In the genomic region with DNA sequence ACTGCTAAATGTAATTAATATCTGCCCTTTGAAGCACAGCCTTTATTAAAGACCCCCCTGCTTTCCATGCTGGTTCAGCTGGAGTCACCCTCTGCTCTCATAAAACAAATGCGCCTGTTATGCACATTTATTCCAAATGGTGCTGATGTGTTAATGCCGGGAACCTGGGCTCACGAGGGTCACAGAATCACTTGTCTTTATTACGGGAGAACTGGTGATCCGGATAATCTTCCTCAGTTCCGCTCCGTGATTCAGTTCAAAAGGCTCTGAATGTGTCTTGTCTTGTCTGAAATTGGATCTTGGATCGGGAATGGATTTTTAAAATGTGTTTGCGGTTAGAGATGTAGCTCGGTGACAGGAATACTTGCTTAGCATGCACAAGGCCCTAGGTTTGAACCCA, we compare ENCODE assay signal across 10 mouse cellular contexts.
DNase-seq lines count a peak whose midpoint lies in the region; ATAC-seq lines count a peak whose summit lies in the region.
"Had no signal": no experiment of that assay in that cellular context is flagged by ENCODE, and none has a peak within 500 bp of the region (broad histone marks: within the 10 kb centered on the region; RNA-seq: fewer than 3 reads in every experiment).

No protein-coding gene starts in this region.

- no peaks in the 10 kb centered on the region for H3K9me3 ChIP-seq in kidney, embryonic 14.5 days (ENCODE audit: control insufficient read depth, low read length)
- H3K9me3 ChIP-seq in embryonic facial prominence, embryonic 13.5 days, result no peaks in the 10 kb centered on the region
- no peaks in the 10 kb centered on the region for H3K9me3 ChIP-seq in hindbrain, embryonic 16.5 days (ENCODE audit: control insufficient read depth, low read length)
- no peaks in the 10 kb centered on the region for H3K9me3 ChIP-seq in neural tube, embryonic 12.5 days

- ATAC-seq in kidney, embryonic 14.5 days (ENCODE audit: low FRiP score, low TSS enrichment), result peak; percentile 45; the same call in 1 of the 2 replicates
- no peak for ATAC-seq in embryonic facial prominence, embryonic 13.5 days (ENCODE audit: insufficient number of reproducible peaks, insufficient read depth, low FRiP score, low TSS enrichment, low read depth)
- ATAC-seq in hindbrain, embryonic 16.5 days, result no peak
- ATAC-seq in neural tube, embryonic 12.5 days (ENCODE audit: low FRiP score, low read depth), result peak; percentile 51; the same call in 1 of the 2 replicates

- peaks cover 18% of the 10 kb centered on the region for H3K4me1 ChIP-seq in kidney, embryonic 14.5 days (ENCODE audit: control insufficient read depth, insufficient read depth, low read length)
- H3K4me1 ChIP-seq in embryonic facial prominence, embryonic 13.5 days, result peaks cover 18% of the 10 kb centered on the region
- H3K4me1 ChIP-seq in hindbrain, embryonic 16.5 days (ENCODE audit: control insufficient read depth, insufficient read depth, low read depth, low read length), result peaks cover 23% of the 10 kb centered on the region
- H3K4me1 ChIP-seq in neural tube, embryonic 12.5 days, result peaks cover 42% of the 10 kb centered on the region

- no peaks in the 10 kb centered on the region for H3K36me3 ChIP-seq in kidney, embryonic 14.5 days (ENCODE audit: control insufficient read depth, insufficient read depth, low read length)
- no peaks in the 10 kb centered on the region for H3K36me3 ChIP-seq in embryonic facial prominence, embryonic 13.5 days
- H3K36me3 ChIP-seq in hindbrain, embryonic 16.5 days (ENCODE audit: control insufficient read depth, insufficient read depth, low read length), result no peaks in the 10 kb centered on the region
- no peaks in the 10 kb centered on the region for H3K36me3 ChIP-seq in neural tube, embryonic 12.5 days

- H3K27me3 ChIP-seq in kidney, embryonic 14.5 days (ENCODE audit: control insufficient read depth, insufficient read depth, low read length), result no peaks in the 10 kb centered on the region
- no peaks in the 10 kb centered on the region for H3K27me3 ChIP-seq in embryonic facial prominence, embryonic 13.5 days
- no peaks in the 10 kb centered on the region for H3K27me3 ChIP-seq in hindbrain, embryonic 16.5 days (replicated peaks; ENCODE audit: control insufficient read depth, insufficient read depth, low read length)
- no peaks in the 10 kb centered on the region for H3K27me3 ChIP-seq in neural tube, embryonic 12.5 days (replicated peaks)
- H3K27me3 ChIP-seq: CH12.LX had no signal

- no peak overlapping the region for H3K4me3 ChIP-seq in kidney, embryonic 14.5 days (ENCODE audit: low read length)
- H3K4me3 ChIP-seq in embryonic facial prominence, embryonic 13.5 days, result no peak overlapping the region
- H3K4me3 ChIP-seq in hindbrain, embryonic 16.5 days (ENCODE audit: low read length), result no peak overlapping the region
- no peak overlapping the region for H3K4me3 ChIP-seq in neural tube, embryonic 12.5 days

- no peak overlapping the region for H3K9ac ChIP-seq in kidney, embryonic 14.5 days (ENCODE audit: low read depth, low read length)
- no peak overlapping the region for H3K9ac ChIP-seq in embryonic facial prominence, embryonic 13.5 days
- no peak overlapping the region for H3K9ac ChIP-seq in hindbrain, embryonic 16.5 days (ENCODE audit: low read depth, low read length)
- H3K9ac ChIP-seq in neural tube, embryonic 12.5 days, result no peak overlapping the region

- DNase-seq in kidney, postnatal 4 days, result no peak
- DNase-seq in right cerebral cortex, adult 18-20 months, result no peak
- no peak for DNase-seq in cerebellum, adult 11-12 months
- DNase-seq: lung, adult 18-20 months; right cerebral cortex, postnatal 14 days had no signal

- no peak overlapping the region for H3K4me2 ChIP-seq in kidney, embryonic 14.5 days (replicated peaks; ENCODE audit: low read depth, low read length)
- 0 out of 2 replicates have a peak overlapping the region, but pooled peaks have one; percentile 10 for H3K4me2 ChIP-seq in embryonic facial prominence, embryonic 13.5 days
- peak overlapping the region; percentile 31 for H3K4me2 ChIP-seq in hindbrain, embryonic 16.5 days (ENCODE audit: low read length)
- peak overlapping the region; percentile 39; the same call in 1 of the 2 replicates for H3K4me2 ChIP-seq in neural tube, embryonic 12.5 days (replicated peaks)

- 39% methylated on average over 10 of the region's 10 CpGs for WGBS in kidney, embryonic 14.5 days
- WGBS in embryonic facial prominence, embryonic 13.5 days, result 29% methylated on average over 10 of the region's 10 CpGs
- 20% methylated on average over 10 of the region's 10 CpGs for WGBS in hindbrain, embryonic 16.5 days
- WGBS in neural tube, embryonic 12.5 days, result 29% methylated on average over 10 of the region's 10 CpGs

- no peak overlapping the region for H3K27ac ChIP-seq in kidney, embryonic 14.5 days (ENCODE audit: low read depth, low read length)
- no peak overlapping the region for H3K27ac ChIP-seq in embryonic facial prominence, embryonic 13.5 days
- H3K27ac ChIP-seq in hindbrain, embryonic 16.5 days (ENCODE audit: low read depth, low read length), result peak overlapping the region; percentile 60
- H3K27ac ChIP-seq in neural tube, embryonic 12.5 days, result peak overlapping the region; percentile 13; the same call in 1 of the 2 replicates

Comparison
In these comparisons a context has a peak if more than half of its experiments do, and no peak if none do; other contexts are left out.
1. ATAC-seq: peak in kidney, embryonic 14.5 days (single experiment) and neural tube, embryonic 12.5 days (single experiment); none in embryonic facial prominence, embryonic 13.5 days (single experiment) and hindbrain, embryonic 16.5 days (single experiment).
2. H3K27ac ChIP-seq: peak in hindbrain, embryonic 16.5 days (single experiment) and neural tube, embryonic 12.5 days (single experiment); none in kidney, embryonic 14.5 days (single experiment) and embryonic facial prominence, embryonic 13.5 days (single experiment).